ENCODE assay signal across 22 mouse cellular contexts in genomic region chr11:61861781-61862547, GRCm38 (mm10). TPM values are rescaled to one million over a fixed set of nuclear protein-coding genes. Genes with fewer than 3 reads are reported as not detected.
DNase-seq lines count a peak whose midpoint lies in the region; ATAC-seq and TF ChIP-seq lines count a peak whose summit lies in the region.
"Had no signal": no experiment of that assay in that cellular context is flagged by ENCODE, and none has a peak within 500 bp of the region (broad histone marks: within the 10 kb centered on the region; RNA-seq: fewer than 3 reads in every experiment).

No protein-coding gene starts in this region.

- 78% methylated on average over 6 of the region's 6 CpGs for WGBS in forebrain, embryonic 16.5 days

- no peak for DNase-seq in layer of hippocampus, adult 2 months (ENCODE audit: low spot score in 2 of 2)
- no peak for DNase-seq in layer of hippocampus, adult 18-20 months (ENCODE audit: low spot score in 2 of 2)
- DNase-seq in lung, postnatal 25 days (ENCODE audit: low spot score) = peak; percentile 5
- DNase-seq in lung, postnatal 4 days = no peak
- DNase-seq in urinary bladder, adult 18-20 months (ENCODE audit: low spot score in 2 of 2) = no peak
- DNase-seq: cerebellum, adult 2 months; cerebellum, postnatal 25 days; heart, postnatal 10 days; kidney, adult 8-10 months; kidney, postnatal 14 days; thymus, postnatal 36 days had no signal

- TF ChIP-seq POLR2A in cortical plate, adult 2 months (IDR thresholded peaks at IDR 0.05; ENCODE audit: extremely low read depth, insufficient read depth, low read length) = no peak

- H3K36me3 ChIP-seq in forebrain, embryonic 16.5 days (ENCODE audit: control insufficient read depth, insufficient read depth) = no peaks in the 10 kb centered on the region
- H3K36me3 ChIP-seq: hindbrain, embryonic 10.5 days; intestine, embryonic 15.5 days; lung, embryonic 15.5 days had no signal

- H3K4me2 ChIP-seq in forebrain, embryonic 16.5 days (ENCODE audit: low read length) = no peak overlapping the region
- H3K4me2 ChIP-seq: heart, embryonic 12.5 days; intestine, embryonic 15.5 days; lung, embryonic 15.5 days; midbrain, embryonic 13.5 days had no signal

- no peaks in the 10 kb centered on the region for H3K9me3 ChIP-seq in forebrain, embryonic 16.5 days (ENCODE audit: control insufficient read depth, low read length)
- H3K9me3 ChIP-seq: heart, embryonic 12.5 days; hindbrain, embryonic 10.5 days; intestine, embryonic 15.5 days; lung, embryonic 15.5 days; megakaryocyte, embryonic 14.5 days; midbrain, embryonic 13.5 days had no signal

- H3K9ac ChIP-seq in forebrain, embryonic 16.5 days (replicated peaks; ENCODE audit: low read depth, low read length) = no peak overlapping the region
- H3K9ac ChIP-seq: heart, embryonic 12.5 days; intestine, embryonic 15.5 days; lung, embryonic 15.5 days; midbrain, embryonic 13.5 days had no signal

- H3K4me1 ChIP-seq in cortical plate, adult 2 months (ENCODE audit: control insufficient read depth, insufficient read depth, low read length) = no peaks in the 10 kb centered on the region; the same call in 1 of the 2 replicates
- H3K4me1 ChIP-seq in forebrain, embryonic 16.5 days (replicated peaks; ENCODE audit: control insufficient read depth, insufficient read depth, low read length) = no peaks in the 10 kb centered on the region
- H3K4me1 ChIP-seq: hindbrain, embryonic 10.5 days; intestine, embryonic 15.5 days; lung, embryonic 15.5 days; midbrain, embryonic 13.5 days had no signal

- TF ChIP-seq CTCF in layer of hippocampus, adult 2 months (conservative IDR thresholded peaks at IDR 0.05) = no peak
- no peak for TF ChIP-seq CTCF in cortical plate, adult 2 months (IDR thresholded peaks at IDR 0.05; ENCODE audit: extremely low read depth, insufficient read depth, low read length)

- no peak overlapping the region for H3K4me3 ChIP-seq in layer of hippocampus, adult 2 months
- H3K4me3 ChIP-seq in cortical plate, adult 2 months (ENCODE audit: insufficient read depth, low read length) = no peak overlapping the region
- H3K4me3 ChIP-seq in forebrain, embryonic 16.5 days (replicated peaks; ENCODE audit: low read length) = no peak overlapping the region
- H3K4me3 ChIP-seq: heart, embryonic 12.5 days; hindbrain, embryonic 10.5 days; intestine, embryonic 15.5 days; lung, embryonic 15.5 days; megakaryocyte, embryonic 14.5 days; midbrain, embryonic 13.5 days had no signal

- no peaks in the 10 kb centered on the region for H3K27me3 ChIP-seq in forebrain, embryonic 16.5 days (replicated peaks; ENCODE audit: control insufficient read depth, insufficient read depth, low read length)
- H3K27me3 ChIP-seq: heart, embryonic 12.5 days; intestine, embryonic 15.5 days; lung, embryonic 15.5 days; midbrain, embryonic 13.5 days had no signal

- no peak for ATAC-seq in forebrain, embryonic 16.5 days
- ATAC-seq: CD4-positive, CD25-positive, alpha-beta regulatory T cell, adult 4 months; forebrain, embryonic 14.5 days; hindbrain, embryonic 16.5 days; intestine, embryonic 15.5 days; midbrain, embryonic 13.5 days had no signal

- H3K27ac ChIP-seq in layer of hippocampus, adult 2 months = peak overlapping the region; percentile 39; the same call in 1 of the 2 replicates
- peak overlapping the region; percentile 48; the same call in 1 of the 2 replicates for H3K27ac ChIP-seq in cortical plate, adult 2 months (ENCODE audit: insufficient read depth, low read length)
- no peak overlapping the region for H3K27ac ChIP-seq in forebrain, embryonic 16.5 days (ENCODE audit: low read length)
- H3K27ac ChIP-seq: hindbrain, embryonic 10.5 days; intestine, embryonic 15.5 days; lung, embryonic 15.5 days; midbrain, embryonic 13.5 days had no signal

RNA-seq across cellular contexts. Expression of gene Ulk2, which starts 7.1 kb away (rescaled TPM):
- total RNA-seq in layer of hippocampus, adult 2 months (2021) = 10 to 100 TPM; 71.2 to 74.3 TPM
- 10 to 100 TPM; 68.5 to 71.2 TPM for total RNA-seq in layer of hippocampus, adult 18-20 months (2021)
- polyA plus RNA-seq in cortical plate, adult 2 months (2012; rRNA removed) = 65.5 and 66.4 TPM in 2 replicates
- polyA plus RNA-seq in forebrain, embryonic 16.5 days (2015; fragmentation: Nextera tagmentation; extraction: Ambion mirVana) = 38.7 and 41.3 TPM in 2 replicates
